Mouse (Mus musculus) regulatory T cell (primary cell): ENCODE data around the gene M1ap.

Experiments used
- in situ Hi-C: fragments of 300-600 bp; cut with MboI, MseI; formaldehyde crosslinking; loops from one replicate; pipeline ENCODE4 v1.15.1; 2025; ENCODE audit warnings: high pct_unique_total_duplicates

Gene M1ap

DNA sequence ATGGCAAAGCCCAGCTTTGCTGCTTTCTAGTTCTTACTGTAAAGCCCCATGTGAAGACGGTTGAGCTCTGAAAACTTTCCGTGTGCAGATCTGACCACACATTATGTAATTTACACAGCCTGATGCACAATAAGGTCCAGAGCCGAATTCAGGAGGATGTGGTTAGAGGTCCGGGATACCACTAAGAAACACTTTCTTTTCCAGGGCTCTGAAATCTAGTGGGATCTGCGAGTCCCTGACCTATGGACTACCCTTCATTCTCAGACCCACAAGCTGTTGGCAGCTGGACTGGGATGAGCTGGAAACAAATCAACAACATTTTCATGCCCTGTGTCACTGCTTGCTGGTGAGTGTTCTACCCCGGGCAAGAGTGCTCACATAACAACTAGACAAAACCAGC is 59.4 kb downstream of the M1ap start:
- in situ Hi-C loops, result loop anchor here (10.0 kb wide), 1 partner anchor 49 kb away; the partner anchor contains the start of genes Aup1, Dqx1 and Htra2

DNA sequence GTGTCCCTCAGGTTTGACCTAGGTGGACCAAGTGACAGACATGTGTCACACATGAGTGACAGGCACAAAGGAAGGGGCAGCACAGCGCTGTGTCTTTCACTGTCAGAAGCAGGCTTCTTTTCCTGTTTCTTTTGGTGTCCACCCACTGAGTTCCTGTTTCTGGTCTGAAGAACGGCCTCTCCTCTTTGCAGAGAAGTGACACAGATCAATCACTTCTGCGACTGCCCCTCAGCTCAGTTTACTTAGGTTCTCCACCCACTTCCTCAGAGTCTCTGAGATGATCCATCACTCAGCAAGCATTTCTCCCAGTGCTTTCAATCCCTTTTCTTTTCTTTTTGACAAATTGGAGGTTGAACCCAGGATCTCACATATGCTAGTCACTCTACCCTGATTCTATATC is 62.0 kb downstream of the M1ap start:
- in situ Hi-C loops, result loop anchor here (10.0 kb wide), 1 partner anchor 46 kb away; the partner anchor contains the start of genes Aup1, Dqx1 and Htra2

DNA sequence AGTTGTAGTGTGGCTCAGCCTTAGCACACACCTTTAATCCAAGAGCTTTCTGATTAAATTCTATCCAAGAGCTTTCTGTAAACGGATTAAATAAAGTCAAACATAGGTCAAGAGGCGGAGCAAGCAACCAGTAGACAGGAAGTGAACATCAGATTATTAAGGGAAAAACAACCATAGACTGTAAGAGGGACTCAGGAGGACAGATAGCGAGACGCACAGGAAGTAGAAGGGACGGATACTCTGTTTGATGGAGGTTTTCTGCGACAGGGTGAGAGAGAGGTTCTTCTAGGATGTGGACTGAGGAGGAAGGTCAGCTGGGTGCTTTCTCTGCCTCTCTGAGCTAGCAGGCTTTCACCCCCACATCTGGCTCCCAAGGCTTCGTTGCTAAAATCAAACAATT is 63.3 kb downstream of the M1ap start:
- in situ Hi-C loops, result no loop called here

DNA sequence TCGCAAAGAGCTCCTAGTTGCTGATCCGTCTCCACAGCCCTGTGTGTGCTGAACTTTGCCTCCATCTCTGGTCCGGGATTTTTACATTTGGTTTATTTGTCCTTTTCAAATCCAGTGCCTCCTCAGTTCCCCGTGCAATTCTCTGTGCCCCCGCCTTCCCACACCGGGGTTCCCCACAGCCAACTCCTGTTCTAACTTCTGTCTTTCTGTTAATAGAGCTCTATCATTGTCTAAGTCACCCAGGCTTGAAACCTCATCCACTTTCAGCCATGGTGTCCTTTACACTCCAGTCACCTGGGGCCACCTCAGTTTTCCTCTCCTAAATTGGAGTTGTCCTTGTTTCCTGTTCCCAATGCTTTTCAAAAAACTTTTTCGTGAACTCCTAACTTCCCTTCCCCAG is 64.6 kb downstream of the M1ap start:
- in situ Hi-C loops, result no loop called here

DNA sequence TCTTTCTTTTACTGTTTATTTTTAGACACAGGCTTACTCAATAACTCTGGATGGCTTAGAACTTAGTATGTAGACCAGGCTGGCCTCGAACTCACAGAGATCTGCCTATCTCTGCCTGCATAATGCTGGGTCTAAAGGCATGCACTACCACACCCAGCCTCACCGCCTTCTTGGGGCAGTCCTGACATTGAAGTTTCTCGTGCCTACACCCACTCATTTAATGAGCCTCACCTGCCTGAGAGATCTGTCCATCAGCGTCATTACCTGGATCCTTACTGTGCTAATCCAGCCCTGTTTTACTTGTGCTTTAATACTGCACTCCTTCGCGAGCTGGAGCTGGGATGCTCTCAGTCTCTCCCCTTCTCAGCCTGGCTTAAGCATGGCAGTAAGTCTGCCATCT is 65.1 kb downstream of the M1ap start:
- in situ Hi-C loops, result no loop called here

DNA sequence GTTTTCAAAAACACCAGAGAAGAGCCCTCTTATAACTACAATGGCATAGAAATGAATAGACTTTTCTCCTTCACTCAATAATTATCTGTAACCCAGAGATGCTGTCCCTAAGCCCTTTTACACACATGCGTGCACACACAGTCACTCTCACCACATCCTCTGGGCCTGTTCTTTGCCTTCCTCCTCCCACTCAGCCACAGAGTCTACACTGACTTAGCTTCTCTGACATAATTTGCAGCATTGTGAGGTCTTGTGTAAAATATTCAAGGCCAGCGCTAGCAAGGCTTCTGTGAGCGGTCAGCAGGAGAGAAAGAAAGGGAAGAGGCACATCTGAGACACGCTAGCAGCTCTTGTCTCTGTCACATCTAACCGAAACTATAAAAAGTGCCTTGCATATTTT is 66.7 kb downstream of the M1ap start:
- in situ Hi-C loops, result no loop called here

DNA sequence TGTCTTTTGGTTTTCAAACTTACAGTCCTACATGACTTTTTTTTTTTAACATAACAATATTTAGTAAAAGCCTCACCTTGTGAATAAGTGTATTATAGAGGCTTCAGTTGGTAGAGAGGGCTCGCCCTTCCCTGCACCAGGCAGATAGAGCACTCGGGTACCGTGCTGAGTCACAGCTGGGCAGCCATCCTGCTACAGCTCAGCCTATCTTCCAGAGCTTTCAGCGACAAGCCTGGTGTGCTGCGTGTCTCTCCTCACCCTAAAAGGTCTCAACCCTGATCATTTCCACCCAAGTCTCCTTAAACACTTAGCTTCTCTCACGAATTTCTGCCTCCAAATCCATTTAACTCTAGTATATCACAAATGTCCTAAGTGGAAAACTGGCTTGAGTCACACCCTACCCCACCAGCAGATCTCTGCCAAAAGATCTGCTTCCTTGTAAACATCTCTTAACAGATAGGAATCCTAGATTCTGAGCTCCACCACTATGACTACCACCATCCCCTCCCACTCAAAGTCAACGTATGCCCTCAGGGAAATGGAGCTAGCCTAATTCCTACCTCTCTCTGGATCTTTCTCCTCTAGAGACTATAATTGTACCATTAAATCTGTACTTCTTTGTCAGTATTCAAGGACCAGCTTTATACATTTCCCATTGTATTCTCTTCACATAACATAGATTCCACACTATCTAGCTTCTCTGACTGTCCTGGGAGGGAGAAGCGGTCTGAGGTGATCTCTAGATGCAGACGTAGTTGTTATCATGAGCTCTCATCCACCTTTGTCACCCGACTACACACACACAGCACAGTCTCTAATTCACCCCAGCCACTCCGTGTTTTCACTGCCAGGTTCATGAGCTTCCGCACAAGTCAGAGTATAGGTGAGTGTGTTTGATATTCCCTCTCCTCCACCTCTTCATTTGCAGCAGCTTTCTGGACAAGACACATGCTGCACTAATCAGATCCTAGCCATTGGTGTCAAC is 68.1 kb downstream of the M1ap start:
- in situ Hi-C loops, result no loop called here

DNA sequence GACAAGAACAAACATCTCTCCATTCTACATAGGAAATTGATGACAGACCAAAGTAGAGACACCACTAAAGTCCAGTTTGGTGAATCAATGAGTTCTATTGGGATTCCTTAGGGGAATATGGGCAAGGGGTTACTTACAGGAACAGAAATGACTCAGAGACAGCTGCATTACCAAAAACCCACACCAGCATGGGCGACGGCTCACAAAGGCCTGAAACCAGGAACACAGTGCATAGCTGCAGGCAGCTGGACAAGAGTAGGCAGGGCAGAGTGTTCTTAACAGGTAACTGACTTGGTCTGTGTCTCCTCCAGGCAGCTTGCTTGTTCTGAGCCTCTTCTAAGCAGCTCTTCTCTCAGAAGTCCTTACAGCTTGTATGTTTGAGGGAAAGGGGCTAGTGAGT is 69.0 kb downstream of the M1ap start:
- in situ Hi-C loops, result no loop called here

DNA sequence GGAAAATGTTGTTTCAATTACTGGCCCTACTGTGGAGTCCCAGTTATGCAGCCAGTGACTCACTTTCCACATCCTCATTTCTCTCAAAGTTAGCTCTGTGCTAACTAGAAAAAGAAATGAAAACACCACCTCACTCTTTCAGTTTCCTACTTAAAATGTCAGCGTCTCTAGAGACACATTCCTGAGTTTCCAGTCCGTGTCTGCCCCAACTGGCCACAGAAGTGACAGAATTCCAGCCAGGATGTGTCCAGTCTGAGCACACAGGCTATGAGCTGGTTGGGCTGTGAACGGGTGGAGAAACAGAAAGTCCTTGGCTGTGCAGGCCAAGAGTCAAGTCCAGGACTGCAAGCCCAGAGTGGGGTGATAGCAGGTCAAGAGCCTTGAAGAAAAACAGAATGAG is 70.5 kb downstream of the M1ap start:
- in situ Hi-C loops, result no loop called here

DNA sequence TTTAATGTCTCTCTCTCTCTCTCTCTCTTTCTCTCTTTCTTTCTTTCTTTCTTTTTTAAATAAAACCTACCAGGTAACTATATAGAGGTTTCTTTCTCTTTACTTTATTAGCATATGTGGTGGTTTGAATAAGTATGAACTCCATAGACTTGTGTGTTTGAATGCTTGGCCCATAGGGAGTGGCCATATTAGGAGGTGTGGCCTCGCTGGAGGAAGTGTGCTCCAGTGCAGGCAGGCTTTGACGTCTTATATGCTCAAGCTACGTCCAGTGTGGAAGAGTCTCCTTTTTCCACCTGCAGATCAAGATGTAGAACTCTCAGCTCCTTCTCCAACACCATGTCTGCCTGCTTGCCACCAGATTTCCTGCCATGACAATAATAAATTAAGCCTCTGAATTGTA is 72.3 kb downstream of the M1ap start:
- in situ Hi-C loops, result no loop called here

DNA sequence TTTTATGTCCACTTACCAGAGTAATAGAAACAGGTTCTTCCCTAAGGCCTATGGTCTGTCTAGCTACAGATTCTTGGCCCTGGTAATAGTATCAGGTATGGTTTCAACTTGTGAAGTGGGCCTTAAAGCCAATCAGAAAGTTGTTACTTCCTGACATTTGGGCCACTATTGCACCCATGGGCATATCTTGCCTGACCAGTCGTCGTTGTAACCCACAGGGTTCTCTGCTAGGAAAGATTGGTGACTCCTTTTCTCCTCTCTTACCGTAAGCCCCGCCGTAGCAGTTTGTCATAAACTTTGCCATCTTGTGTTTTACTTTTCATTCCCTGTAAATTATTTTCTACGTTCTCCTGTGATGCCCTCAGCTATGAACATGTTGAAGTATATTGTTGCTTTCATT is 73.4 kb downstream of the M1ap start:
- in situ Hi-C loops, result no loop called here

DNA sequence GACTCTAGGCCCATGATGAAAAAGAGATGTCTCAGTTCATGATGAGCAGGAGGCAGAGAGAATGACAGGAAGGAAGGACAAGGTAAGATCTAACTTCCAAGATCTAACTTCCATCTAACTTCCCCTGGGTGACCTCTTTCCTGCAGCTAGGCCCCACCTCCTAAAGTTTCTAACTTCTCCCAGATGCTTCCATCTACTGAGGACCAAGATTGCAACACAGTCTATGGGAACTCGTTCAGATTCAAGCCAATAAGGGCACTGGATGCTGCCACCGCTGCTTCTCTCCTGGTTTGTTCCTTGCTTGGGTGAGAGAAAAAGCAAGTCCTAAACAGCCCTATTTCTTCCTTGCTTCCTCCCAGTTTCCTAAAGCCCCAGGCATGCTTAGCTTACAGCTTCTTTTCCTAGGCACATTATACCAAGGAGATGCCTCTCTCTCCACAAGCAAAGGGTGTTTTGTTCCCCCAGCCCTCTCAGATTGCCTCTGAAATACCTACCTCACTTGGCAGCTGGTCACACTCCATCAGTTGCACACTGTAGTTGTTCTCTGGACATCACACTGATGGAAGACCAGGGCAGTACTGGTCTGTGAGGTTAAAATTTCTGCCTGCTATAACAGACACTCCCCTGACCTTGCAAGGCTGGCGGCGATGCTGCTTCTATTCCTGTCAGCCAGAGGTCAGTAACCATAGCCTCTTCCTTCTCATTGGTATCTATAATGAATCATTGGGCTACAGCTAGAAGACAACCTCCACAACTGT is 74.3 kb downstream of the M1ap start:
- in situ Hi-C loops, result no loop called here

DNA sequence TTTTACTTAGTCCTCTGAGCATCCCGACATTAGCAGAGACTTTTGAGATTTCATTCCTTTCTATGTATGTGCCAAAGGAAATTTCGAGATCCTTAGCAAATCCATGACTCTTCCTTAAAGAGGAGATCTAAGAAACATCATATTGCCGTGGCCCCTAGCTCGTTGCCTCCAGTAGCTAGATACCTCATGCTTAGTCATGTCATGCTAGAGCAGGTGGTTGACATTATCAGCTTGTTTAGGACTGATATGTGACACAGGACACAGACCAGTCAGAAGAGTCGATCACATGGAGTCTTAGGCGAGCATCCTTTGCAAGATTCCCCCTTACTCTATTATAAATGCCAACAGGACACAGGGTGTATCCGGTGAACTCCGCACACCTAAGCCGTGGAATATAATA is 76.3 kb downstream of the M1ap start:
- in situ Hi-C loops, result no loop called here

DNA sequence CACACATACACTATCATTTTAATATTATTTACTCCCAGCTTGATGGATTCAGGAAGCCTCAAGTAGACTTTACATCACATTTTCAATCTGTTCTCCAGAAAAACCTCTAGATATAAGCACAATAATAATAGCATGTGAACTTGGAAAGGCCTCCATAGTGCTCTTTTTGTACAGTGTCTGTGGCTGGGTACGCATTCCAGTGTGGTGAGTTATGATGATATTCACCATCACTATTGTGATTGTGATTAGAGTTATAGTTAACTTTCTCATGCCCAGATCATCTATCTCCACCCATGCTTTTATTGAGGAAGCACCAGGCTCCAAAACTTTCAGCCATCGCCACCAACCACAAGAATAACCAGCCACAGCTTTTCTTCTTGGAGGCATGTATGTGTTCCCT is 77.1 kb downstream of the M1ap start:
- in situ Hi-C loops, result no loop called here

DNA sequence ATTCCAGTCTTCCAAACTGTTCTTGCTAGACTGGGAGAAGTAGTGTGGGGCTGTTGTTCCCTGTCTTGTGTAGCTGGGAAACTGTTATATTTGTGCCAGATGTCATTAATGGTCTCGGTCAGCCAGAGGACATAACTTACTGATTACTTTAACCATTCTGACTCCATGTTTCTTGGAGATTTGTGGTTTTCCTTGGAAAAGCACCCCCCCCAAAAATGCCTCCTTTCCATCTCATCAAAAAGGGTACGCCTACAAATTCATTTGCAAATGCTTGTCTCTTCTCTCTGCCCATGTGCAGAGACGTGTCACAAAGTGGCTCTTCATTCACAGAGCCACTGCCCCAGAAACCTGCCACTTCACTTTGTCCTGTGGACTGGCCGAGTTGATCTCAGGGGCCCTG is 77.7 kb downstream of the M1ap start:
- in situ Hi-C loops, result no loop called here

DNA sequence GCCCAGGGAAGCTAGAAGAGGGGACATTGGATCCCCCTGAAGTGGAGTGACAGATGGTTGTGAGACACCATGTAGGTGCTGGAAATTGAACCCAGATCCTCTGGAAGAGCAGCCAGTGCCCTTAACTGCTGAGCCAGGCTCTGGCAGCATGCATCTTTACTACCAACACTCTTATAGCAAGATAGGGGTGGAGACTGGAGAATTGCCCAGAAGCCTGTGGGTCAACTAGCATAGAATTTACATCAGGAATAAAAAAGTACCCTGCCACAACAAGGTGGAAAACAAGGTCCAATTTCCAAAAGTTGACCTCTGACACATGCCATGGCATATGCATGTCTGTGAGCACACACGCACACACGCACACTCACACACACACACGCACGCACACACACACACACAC is 78.5 kb downstream of the M1ap start:
- in situ Hi-C loops, result no loop called here

DNA sequence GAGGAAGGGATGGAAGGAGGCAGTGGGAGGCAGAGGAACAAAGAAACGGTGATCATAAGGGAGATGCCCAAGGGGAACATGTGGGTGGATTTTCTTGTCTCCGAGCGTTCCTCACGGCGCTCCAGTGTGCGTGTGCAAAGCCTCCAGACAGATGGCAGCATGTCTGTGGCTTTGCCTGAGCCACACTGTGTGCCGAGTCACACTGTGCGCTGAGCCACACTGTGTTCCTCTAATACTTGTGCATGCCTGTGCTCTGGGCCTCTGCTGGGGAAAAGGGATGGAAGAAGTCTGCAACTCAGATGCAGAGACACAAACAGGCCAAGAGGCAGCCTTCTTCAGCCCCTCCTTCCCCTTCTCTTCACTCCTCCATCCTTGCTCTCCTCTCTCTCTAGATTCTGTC is 80.6 kb downstream of the M1ap start:
- in situ Hi-C loops, result no loop called here

DNA sequence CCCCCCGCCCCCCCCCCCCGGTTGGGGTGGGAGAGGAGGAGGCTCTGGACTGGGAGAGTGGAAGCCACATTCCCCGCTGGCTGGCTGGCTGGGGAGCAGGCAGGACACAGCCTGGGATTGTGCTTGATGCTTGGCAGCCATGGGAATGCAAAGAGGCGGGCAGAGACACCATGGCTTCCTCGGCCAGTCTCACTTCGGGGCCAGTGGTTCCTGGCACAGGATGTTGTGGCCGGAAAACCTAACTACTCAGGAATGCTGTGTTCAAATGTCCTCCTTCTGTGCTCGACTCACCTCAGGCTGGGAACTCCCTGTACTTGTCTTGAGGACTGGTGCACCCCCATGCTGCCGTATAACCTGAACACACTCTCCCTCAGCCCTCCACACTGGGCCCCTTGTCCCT is 81.0 kb downstream of the M1ap start:
- in situ Hi-C loops, result no loop called here

DNA sequence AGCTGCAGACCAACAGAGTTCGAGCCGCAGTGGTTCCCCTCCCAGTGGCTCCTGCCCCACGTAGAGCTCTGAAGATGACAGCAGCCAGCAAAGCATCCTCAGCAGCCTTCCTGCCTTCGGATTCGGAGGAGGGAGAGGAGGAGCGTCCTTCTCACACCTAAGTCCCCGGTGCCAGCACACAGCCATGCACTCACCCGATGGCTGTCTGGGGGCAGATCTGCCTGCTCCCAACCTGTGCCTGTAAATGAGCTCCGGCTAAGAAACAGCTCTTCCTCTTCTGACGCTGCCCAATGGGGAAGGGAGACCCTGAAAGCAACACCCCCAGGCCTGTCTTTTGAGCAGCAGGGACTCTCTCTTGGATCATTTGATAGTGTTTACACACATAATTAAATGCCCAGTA is 83.1 kb downstream of the M1ap start:
- in situ Hi-C loops, result no loop called here

DNA sequence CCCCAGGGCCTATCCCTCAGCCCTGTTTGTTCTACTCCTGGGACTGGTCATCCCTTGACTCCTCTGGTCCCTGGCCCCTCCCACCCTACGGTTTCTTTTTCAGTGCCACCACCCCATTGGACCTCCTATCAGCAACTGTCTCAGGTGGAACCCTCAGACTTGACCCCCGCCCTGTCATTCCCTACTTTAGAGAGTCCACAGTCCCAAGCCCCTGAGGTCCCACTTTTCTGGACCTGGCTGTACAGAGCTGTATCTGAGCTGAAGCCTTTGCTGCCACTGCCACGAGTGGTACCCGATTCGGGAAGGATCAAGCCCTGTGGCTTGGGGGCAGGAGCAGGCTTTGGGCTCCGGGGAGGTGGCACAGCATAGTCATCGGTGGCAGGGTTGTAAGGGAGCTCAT is 84.4 kb downstream of the M1ap start:
- in situ Hi-C loops, result no loop called here

DNA sequence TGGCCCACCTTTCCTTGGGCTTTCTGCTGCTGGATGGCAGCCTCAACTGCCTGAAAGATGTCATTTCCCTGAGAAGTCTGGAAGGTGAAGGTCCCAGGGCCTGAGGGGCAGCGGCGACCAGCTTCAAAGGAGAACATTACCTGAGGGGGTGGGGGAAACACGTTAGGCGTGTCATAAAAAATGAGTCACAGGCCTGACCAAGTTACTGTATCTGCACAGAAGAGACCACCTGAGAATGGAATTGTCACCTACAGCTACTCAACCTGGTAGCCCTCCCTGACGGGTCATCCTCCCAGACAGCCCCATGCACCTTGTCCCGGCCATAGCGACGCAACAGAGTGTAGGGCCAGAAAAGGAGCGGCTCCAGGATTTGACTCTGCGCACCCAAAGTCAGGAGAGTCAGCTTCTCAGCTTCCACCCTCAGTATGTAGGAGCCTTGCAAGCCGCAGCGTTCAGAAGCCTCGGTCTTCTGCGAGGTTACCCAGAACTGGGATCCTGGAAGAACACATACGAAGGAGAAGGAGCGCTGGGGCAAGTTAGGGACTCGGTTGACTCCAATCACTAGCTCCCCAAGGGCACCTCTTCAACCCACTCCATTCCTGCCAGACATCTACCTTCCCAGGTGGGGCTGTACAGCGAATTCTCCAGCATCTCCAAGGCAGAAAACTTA is 85.4 kb downstream of the M1ap start:
- in situ Hi-C loops, result no loop called here

DNA sequence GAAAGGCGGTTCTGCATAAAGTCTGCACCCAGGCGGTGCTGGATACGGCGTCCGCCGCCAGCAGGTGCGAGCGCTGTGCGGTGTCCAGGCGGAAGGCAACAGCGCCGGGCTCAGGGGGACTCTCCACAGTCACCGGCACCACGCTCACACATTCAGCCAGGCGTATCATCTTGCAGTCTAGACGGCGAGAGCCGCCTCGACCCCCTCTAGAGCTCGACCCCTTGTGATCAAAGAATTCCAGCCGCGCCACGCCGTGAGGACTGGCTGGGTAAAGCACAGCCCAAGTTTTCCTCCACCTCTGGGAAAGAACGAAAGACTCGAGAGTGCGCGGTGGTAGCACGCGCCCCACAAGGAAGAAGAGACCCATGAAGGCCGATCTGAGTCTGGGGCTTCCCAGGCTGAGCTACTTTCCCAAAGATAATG is 86.1 kb downstream of the M1ap start:
- in situ Hi-C loops, result no loop called here
